Mouse (Mus musculus): ENCODE data around the gene Pax4. TPM values are rescaled to one million over a fixed set of nuclear protein-coding genes. Genes with fewer than 3 reads are reported as not detected.

Pax4 gene
- polyA plus RNA-seq, 1 experiment from 2014 or later = not detected

GRCm38 (mm10) chr6:28460534-28460933 is 11.4 kb upstream of the Pax4 start:
- Histone ChIP-seq H3K36me3 (ENCODE audit: control insufficient read depth, insufficient read depth, low read length) (no peaks in the 10 kb centered on the region), H3K27ac (ENCODE audit: low read depth, low read length) (no peak overlapping the region), H3K9ac (ENCODE audit: low read length) (no peak overlapping the region), H3K27me3 (replicated peaks; ENCODE audit: control insufficient read depth, insufficient read depth, low read length) (no peaks in the 10 kb centered on the region), H3K9me3 (replicated peaks; ENCODE audit: control insufficient read depth, low read length) (no peaks in the 10 kb centered on the region), H3K4me2 (ENCODE audit: low read length) (no peak overlapping the region), H3K4me1 (ENCODE audit: control insufficient read depth, insufficient read depth, low read length) (no peaks in the 10 kb centered on the region), H3K4me3 (ENCODE audit: low read depth, low read length) (no peak overlapping the region)
- DNase-seq (ENCODE audit: low spot score) = peak; percentile 40
- ATAC-seq = no peak
- WGBS = 13% methylated on average over 5 of the region's 5 CpGs

- Histone ChIP-seq H3K4me2 (ENCODE audit: low read length) (no peak overlapping the region), H3K9me3 (replicated peaks; ENCODE audit: control insufficient read depth, low read length) (no peaks in the 10 kb centered on the region), H3K36me3 (ENCODE audit: control insufficient read depth, insufficient read depth, low read length) (no peaks in the 10 kb centered on the region), H3K27ac (ENCODE audit: low read depth, low read length) (no peak overlapping the region), H3K4me3 (ENCODE audit: low read depth, low read length) (no peak overlapping the region), H3K27me3 (replicated peaks; ENCODE audit: control insufficient read depth, insufficient read depth, low read length) (no peaks in the 10 kb centered on the region), H3K9ac (ENCODE audit: low read length) (no peak overlapping the region), H3K4me1 (ENCODE audit: control insufficient read depth, insufficient read depth, low read length) (no peaks in the 10 kb centered on the region)
- ATAC-seq (no peak), DNase-seq (ENCODE audit: low spot score) (no peak)
Observed at GRCm38 (mm10) chr6:28459221-28459668, 10.1 kb upstream of the Pax4 start.

GRCm38 (mm10) chr6:28450977-28451376 is 1.8 kb upstream of the Pax4 start:
- no peak overlapping the region for H3K27ac ChIP-seq (ENCODE audit: low read depth, low read length)
- H3K4me1 ChIP-seq (ENCODE audit: control insufficient read depth, insufficient read depth, low read length) = peaks cover 2% of the 10 kb centered on the region; the same call in 1 of the 2 replicates
- H3K36me3 ChIP-seq (ENCODE audit: control insufficient read depth, insufficient read depth, low read length) = no peaks in the 10 kb centered on the region
- H3K27me3 ChIP-seq (replicated peaks; ENCODE audit: control insufficient read depth, insufficient read depth, low read length) = peaks cover 15% of the 10 kb centered on the region
- H3K9ac ChIP-seq (ENCODE audit: low read length) = no peak overlapping the region
- DNase-seq (ENCODE audit: low spot score) (peak; percentile 33), ATAC-seq (peak; percentile 60; the same call in 1 of the 2 replicates)
- 3% methylated on average over 12 of the region's 12 CpGs for WGBS
- no peak overlapping the region for H3K4me3 ChIP-seq (ENCODE audit: low read depth, low read length)
- no peaks in the 10 kb centered on the region for H3K9me3 ChIP-seq (replicated peaks; ENCODE audit: control insufficient read depth, low read length)
- H3K4me2 ChIP-seq (ENCODE audit: low read length) = no peak overlapping the region

GRCm38 (mm10) chr6:28450481-28450880 is 1.3 kb upstream of the Pax4 start:
- H3K9me3 ChIP-seq (replicated peaks; ENCODE audit: control insufficient read depth, low read length) = no peaks in the 10 kb centered on the region
- H3K4me3 ChIP-seq (ENCODE audit: low read depth, low read length) = no peak overlapping the region
- H3K27ac ChIP-seq (ENCODE audit: low read depth, low read length) = no peak overlapping the region
- H3K4me1 ChIP-seq (ENCODE audit: control insufficient read depth, insufficient read depth, low read length) = peaks cover 2% of the 10 kb centered on the region; the same call in 1 of the 2 replicates
- no peaks in the 10 kb centered on the region for H3K36me3 ChIP-seq (ENCODE audit: control insufficient read depth, insufficient read depth, low read length)
- H3K9ac ChIP-seq (ENCODE audit: low read length) = no peak overlapping the region
- no peak overlapping the region for H3K4me2 ChIP-seq (ENCODE audit: low read length)
- ATAC-seq (peak; percentile 20; the same call in 1 of the 2 replicates), DNase-seq (ENCODE audit: low spot score) (no peak)
- WGBS = 14% methylated on average over 5 of the region's 5 CpGs
- H3K27me3 ChIP-seq (replicated peaks; ENCODE audit: control insufficient read depth, insufficient read depth, low read length) = peaks cover 15% of the 10 kb centered on the region

- H3K27ac ChIP-seq (ENCODE audit: low read depth, low read length) = no peak overlapping the region
- H3K4me2 ChIP-seq (ENCODE audit: low read length) = no peak overlapping the region
- DNase-seq (ENCODE audit: low spot score) (peak; percentile 6), ATAC-seq (no peak)
- H3K9me3 ChIP-seq (replicated peaks; ENCODE audit: control insufficient read depth, low read length) = no peaks in the 10 kb centered on the region
- H3K36me3 ChIP-seq (ENCODE audit: control insufficient read depth, insufficient read depth, low read length) = no peaks in the 10 kb centered on the region
- H3K4me1 ChIP-seq (ENCODE audit: control insufficient read depth, insufficient read depth, low read length) = peaks cover 2% of the 10 kb centered on the region; the same call in 1 of the 2 replicates
- H3K9ac ChIP-seq (ENCODE audit: low read length) = no peak overlapping the region
- WGBS = 66% methylated on average over 7 of the region's 7 CpGs
- no peak overlapping the region for H3K4me3 ChIP-seq (ENCODE audit: low read depth, low read length)
- peaks cover 15% of the 10 kb centered on the region for H3K27me3 ChIP-seq (replicated peaks; ENCODE audit: control insufficient read depth, insufficient read depth, low read length)
Observed at GRCm38 (mm10) chr6:28447937-28448336, 1.2 kb downstream of the Pax4 start.

GRCm38 (mm10) chr6:28431538-28431855 is 17.7 kb downstream of the Pax4 start:
- ATAC-seq = no peak
- no peaks in the 10 kb centered on the region for H3K27me3 ChIP-seq (replicated peaks; ENCODE audit: control insufficient read depth, insufficient read depth, low read length)
- H3K9ac ChIP-seq (ENCODE audit: low read length) = no peak overlapping the region
- no peak overlapping the region for H3K4me3 ChIP-seq (ENCODE audit: low read depth, low read length)
- DNase-seq (ENCODE audit: low spot score) = no peak
- H3K27ac ChIP-seq (ENCODE audit: low read depth, low read length) = no peak overlapping the region
- H3K4me2 ChIP-seq (ENCODE audit: low read length) = no peak overlapping the region
- H3K9me3 ChIP-seq (replicated peaks; ENCODE audit: control insufficient read depth, low read length) = no peaks in the 10 kb centered on the region
- H3K36me3 ChIP-seq (ENCODE audit: control insufficient read depth, insufficient read depth, low read length) = peaks cover 7% of the 10 kb centered on the region
- 81% methylated on average over 6 of the region's 6 CpGs for WGBS
- H3K4me1 ChIP-seq (ENCODE audit: control insufficient read depth, insufficient read depth, low read length) = no peaks in the 10 kb centered on the region

- Histone ChIP-seq H3K27ac (ENCODE audit: low read depth, low read length) (no peak overlapping the region), H3K36me3 (ENCODE audit: control insufficient read depth, insufficient read depth, low read length) (peaks cover 12% of the 10 kb centered on the region), H3K9me3 (replicated peaks; ENCODE audit: control insufficient read depth, low read length) (no peaks in the 10 kb centered on the region), H3K4me3 (ENCODE audit: low read depth, low read length) (no peak overlapping the region), H3K9ac (ENCODE audit: low read length) (no peak overlapping the region), H3K4me2 (ENCODE audit: low read length) (no peak overlapping the region), H3K4me1 (ENCODE audit: control insufficient read depth, insufficient read depth, low read length) (no peaks in the 10 kb centered on the region), H3K27me3 (replicated peaks; ENCODE audit: control insufficient read depth, insufficient read depth, low read length) (no peaks in the 10 kb centered on the region)
- ATAC-seq (no peak), DNase-seq (ENCODE audit: low spot score) (no peak)
- 82% methylated on average over 10 of the region's 10 CpGs for WGBS
Observed at GRCm38 (mm10) chr6:28430795-28431537, 18.2 kb downstream of the Pax4 start.

GRCm38 (mm10) chr6:28429870-28430269 is 19.3 kb downstream of the Pax4 start:
- no peaks in the 10 kb centered on the region for H3K27me3 ChIP-seq (replicated peaks; ENCODE audit: control insufficient read depth, insufficient read depth, low read length)
- no peak for ATAC-seq
- peaks cover 18% of the 10 kb centered on the region for H3K36me3 ChIP-seq (ENCODE audit: control insufficient read depth, insufficient read depth, low read length)
- H3K4me2 ChIP-seq (ENCODE audit: low read length) = no peak overlapping the region
- 91% methylated on average over 11 of the region's 11 CpGs for WGBS
- H3K4me1 ChIP-seq (ENCODE audit: control insufficient read depth, insufficient read depth, low read length) = 0 out of 2 replicates have a peak, but pooled peaks cover 2% of the 10 kb centered on the region
- H3K9me3 ChIP-seq (replicated peaks; ENCODE audit: control insufficient read depth, low read length) = no peaks in the 10 kb centered on the region
- H3K4me3 ChIP-seq (ENCODE audit: low read depth, low read length) = no peak overlapping the region
- DNase-seq (ENCODE audit: low spot score) = no peak
- no peak overlapping the region for H3K9ac ChIP-seq (ENCODE audit: low read length)
- no peak overlapping the region for H3K27ac ChIP-seq (ENCODE audit: low read depth, low read length)

GRCm38 (mm10) chr6:28428290-28428689 is 20.9 kb downstream of the Pax4 start, which contains the start of gene Gcc1:
TSS of gene Gcc1 (minus strand) at chr6:28428390.
- no peak within 1 kb of the TSS for H3K27ac ChIP-seq (ENCODE audit: low read depth, low read length)
- peaks cover 10% of the 10 kb centered on the region for H3K4me1 ChIP-seq (ENCODE audit: control insufficient read depth, insufficient read depth, low read length)
- DNase-seq (ENCODE audit: low spot score) (no peak), ATAC-seq (no peak)
- no peak within 1 kb of the TSS for H3K4me3 ChIP-seq (ENCODE audit: low read depth, low read length)
- H3K4me2 ChIP-seq (ENCODE audit: low read length) = no peak within 1 kb of the TSS
- 85% methylated on average over 3 of the region's 3 CpGs for WGBS
- no peaks in the 10 kb centered on the region for H3K9me3 ChIP-seq (replicated peaks; ENCODE audit: control insufficient read depth, low read length)
- peaks cover 18% of the 10 kb centered on the region for H3K36me3 ChIP-seq (ENCODE audit: control insufficient read depth, insufficient read depth, low read length)
- H3K27me3 ChIP-seq (replicated peaks; ENCODE audit: control insufficient read depth, insufficient read depth, low read length) = no peaks in the 10 kb centered on the region
- no peak within 1 kb of the TSS for H3K9ac ChIP-seq (ENCODE audit: low read length)
